Mouse (Mus musculus): ENCODE measurements around the gene Olfr744.
"Not testable (repeated sequence)": the region's sequence is repeated elsewhere in the genome, so short reads cannot be mapped to it uniquely, and the experiment has no call there.

DNA sequence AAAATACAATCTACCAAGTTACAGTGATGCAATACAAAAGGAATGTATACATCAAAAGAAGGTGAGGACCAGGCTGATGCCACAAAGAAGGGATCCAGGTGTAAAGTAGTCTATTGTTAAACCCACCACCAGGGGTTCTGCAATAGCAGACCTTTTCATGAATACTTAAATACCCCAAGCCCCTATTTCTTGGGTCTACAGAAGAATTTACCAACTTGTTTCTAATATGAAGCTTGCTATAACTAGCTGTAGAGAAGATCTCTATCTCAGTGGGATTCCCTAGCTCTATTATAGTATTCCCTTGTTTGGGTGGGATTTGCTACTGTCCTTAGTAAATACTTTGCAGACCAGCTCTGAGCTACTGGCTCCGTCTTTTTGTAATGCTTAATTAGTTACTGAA is 41.6 kb upstream of the Olfr744 start:
- TF ChIP-seq CTCF (IDR thresholded peaks at IDR 0.05; ENCODE audit: low read depth, low read length); GATA2 (IDR thresholded peaks at IDR 0.05; ENCODE audit: borderline replicate concordance, low read depth, low read length): not testable (repeated sequence)
